Mouse (Mus musculus): ENCODE measurements around the gene Gm17606.

The Gm17606 gene

DNA sequence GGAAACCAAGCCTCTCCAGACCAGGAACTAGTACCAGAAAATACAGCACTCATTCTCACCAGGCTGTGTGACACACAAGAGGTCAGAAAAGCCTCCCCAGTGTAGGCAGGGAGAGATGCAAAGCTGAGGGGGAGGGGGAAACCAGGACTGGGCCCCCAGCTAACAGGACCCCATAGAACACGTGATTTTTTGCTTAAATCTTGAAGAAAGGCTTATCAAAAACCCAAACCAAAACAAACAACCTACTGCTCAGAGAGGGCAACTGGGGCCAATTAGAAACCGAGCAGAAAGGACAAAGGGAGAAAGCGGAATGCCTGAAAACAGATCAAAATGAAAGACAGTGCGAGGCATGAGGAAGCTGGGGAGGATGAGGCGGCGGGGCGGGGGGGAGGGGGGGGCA is 12.0 kb downstream of the Gm17606 start:
- ATAC-seq (ENCODE audit: insufficient number of reproducible peaks, low FRiP score, low TSS enrichment) = no peak

DNA sequence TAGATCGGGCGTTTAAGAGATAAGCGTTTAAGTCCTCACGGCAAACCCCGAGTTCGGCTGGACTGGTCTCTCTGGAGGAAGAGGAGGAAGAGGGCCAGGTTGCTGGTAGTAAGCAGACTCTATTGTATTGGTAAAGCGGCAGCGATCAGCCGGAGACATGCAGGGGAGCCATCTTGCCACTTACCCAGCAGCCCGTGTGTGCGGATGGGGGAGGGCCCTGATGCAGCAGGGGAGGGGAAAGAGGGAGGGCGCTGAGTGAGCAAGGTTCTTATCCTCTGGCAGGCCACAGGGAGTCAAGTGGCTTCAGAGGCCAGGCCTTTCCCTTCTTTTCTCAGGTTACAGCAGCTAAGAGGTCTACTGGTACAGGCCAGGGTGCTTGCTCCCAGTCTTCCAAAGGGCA is 12.7 kb downstream of the Gm17606 start:
- peak; percentile 88 for ATAC-seq (ENCODE audit: insufficient number of reproducible peaks, low FRiP score, low TSS enrichment)

DNA sequence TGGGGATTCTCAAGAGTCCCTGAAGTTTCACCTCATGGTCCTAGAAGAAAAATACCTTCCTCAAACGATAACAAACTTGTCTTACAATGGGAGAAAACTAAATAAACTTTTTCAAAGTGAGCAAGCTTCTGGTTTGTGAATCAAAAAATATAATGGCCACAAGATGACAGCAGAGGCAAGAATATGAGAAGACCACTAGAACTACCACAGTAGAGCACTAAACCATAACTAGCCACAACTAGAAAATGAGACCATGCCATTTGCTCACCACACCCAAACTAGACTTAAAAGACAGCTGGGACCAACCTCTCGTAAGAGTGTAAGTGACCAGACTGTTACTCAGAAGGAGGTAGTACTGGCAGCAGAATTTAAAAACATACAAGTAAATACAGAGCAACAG is 19.3 kb downstream of the Gm17606 start:
- ATAC-seq (ENCODE audit: insufficient number of reproducible peaks, low FRiP score, low TSS enrichment) = no peak

DNA sequence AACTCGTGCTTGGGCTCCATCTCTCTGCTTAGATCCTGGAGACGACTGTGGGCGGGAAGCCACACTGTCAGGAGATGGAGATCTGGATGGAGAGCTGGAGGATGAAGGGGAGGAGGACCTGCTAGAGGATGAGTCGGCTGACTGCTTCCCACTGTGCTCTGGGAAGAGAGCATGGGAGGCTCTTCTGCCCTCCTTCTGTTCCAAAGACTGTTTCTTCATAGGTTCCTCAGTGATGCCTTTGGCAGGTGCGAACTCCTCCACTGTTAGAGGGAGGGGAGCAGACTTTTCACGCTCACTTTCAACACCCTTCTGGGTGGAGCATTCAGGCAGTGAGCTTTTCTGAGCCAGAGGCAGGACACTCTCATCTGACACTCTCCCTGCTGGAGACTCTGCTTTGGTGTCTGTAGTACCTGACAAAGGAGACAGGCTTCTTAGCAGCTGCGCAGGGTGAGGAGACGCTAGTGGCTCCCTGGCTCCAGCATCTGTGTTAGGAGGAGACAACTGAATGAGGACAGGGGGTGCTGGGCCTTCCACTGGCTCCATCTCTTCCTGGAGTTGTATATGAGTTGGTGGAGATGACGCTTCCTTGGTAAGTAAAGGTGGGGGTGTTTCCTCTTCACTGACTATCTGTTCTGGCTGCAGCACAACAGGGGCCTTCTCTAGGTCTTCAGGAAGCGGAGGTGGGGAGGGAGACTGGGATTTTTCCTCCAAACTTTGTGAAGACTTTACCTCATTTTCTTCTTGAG is 23.9 kb downstream of the Gm17606 start:
- ATAC-seq (ENCODE audit: insufficient number of reproducible peaks, low FRiP score, low TSS enrichment) = no peak

DNA sequence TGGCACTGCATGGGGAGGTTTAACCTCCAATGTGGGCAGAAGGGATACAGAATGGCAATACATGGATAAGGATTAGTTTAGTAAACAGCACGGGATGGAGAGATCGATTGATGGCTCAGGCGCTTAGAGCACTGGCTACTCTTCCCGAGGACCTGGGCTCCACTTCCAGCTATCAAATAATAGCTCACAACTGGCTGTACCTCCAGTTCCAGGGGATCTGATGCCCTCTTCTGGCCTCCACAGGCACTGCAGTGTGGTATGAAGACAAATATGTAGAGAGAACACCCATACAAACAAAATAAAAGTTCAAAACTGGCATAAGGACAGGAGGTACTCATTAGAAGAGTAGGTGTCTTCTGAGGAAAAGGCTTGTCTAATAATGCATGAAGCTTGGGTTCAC is 28.6 kb downstream of the Gm17606 start:
- no peak; the same call in 1 of the 2 replicates for ATAC-seq (ENCODE audit: insufficient number of reproducible peaks, low FRiP score, low TSS enrichment)

DNA sequence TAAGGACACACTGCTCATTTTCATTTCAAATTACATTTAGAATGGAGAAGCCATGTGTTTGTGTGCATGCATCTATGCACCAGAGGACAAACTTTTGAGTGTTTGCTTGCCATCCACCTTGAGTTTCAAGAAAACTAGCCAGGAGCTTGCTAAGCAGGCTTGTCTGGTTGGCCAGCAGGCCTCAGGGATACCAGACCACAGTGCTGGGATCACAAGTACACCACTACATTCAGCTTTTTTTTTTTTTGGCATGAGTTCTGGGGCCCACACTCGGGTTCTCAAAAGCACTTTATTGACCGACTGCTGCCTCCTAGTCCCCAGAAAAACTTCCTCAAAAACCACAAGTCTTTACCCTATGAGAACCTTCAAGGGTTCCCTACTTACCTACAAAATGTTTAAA is 33.6 kb downstream of the Gm17606 start:
- ATAC-seq (ENCODE audit: insufficient number of reproducible peaks, low FRiP score, low TSS enrichment) = no peak

DNA sequence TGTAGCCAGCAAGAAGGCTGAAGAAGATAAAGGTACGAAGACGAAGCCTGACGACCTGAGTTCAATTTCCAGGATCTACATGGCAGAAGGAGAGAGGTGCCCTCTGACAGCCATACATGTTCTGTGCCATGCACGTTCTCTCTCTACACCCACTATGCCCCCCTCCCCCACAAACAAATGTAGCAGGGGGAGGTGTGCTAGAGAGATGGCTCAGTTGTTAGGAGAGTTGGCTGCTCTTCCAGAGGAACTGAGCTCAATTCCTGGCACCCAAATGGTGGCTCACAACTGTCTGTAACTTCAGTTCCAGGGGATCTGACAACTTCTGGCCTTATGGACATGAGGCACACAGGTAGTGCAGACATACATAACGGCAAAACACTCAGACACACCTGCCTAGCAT is 35.5 kb downstream of the Gm17606 start:
- ATAC-seq (ENCODE audit: insufficient number of reproducible peaks, low FRiP score, low TSS enrichment) = no peak

DNA sequence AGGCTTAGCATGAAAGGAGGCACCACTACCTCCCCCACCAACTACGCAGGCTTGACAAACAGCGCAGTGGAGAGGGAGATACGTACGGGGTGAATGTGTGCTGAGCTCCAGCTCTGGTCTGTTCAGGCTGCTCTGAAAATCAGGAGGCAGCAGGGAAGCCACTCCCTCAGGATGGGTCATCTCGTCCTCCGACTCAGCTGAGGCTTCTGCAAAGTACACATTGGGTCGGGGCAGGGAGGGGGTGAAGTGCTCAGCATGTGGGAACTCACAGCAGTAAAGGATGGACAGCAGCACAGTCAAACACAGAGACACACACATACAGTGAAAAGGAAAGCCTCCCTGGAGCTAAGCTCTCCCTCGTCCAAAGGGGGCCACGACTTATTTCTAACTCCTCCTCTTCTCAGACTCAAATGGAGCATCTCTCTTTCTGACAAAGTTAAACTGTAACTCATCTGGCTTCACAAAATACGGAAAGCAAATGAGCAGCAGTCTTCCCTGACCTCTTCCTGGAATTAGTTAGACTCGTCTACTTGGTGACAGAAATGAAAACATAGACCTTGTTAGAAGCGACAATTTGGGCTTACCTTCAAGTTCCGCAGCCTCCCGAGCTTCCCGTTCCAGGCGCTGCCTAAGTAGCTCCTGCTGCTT is 38.0 kb downstream of the Gm17606 start:
- no peak for ATAC-seq (ENCODE audit: insufficient number of reproducible peaks, low FRiP score, low TSS enrichment)

DNA sequence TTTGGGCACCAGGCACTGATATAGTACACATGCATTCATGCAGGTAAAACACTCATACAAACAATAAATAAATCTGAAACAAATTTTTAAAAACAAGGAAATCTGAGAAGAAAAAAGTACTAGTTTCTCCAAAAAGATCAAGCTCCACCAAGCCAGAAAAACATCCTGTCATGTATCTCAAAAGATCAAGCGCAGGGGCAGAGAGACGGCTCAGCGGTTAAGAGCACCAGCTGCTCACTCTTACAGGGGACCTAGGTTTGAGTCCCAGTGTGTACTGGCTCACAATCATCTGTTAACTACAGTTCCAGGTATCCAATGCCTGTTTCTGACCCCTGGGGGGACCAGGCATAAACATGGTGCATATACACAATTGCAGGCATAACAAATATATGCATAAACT is 41.6 kb downstream of the Gm17606 start:
- no peak for ATAC-seq (ENCODE audit: insufficient number of reproducible peaks, low FRiP score, low TSS enrichment)

DNA sequence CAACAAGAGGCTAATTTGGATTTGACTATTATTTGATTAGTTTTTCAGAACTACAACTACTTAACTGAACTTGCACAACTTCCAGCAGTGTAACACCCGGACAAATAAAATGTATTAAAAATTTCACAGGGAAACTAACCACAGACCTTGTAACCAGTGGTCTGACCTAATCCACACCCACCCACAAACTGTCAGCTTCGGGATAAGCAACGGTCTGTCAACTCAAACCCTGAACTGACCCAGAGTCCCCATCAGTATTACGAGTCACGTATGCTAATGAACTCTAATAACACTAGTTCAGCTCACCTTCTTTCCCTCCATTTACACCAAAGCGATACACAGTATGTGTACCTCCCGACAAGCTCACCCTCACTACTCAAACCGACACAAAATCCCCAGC is 44.7 kb downstream of the Gm17606 start:
- ATAC-seq (ENCODE audit: insufficient number of reproducible peaks, low FRiP score, low TSS enrichment) = no peak

DNA sequence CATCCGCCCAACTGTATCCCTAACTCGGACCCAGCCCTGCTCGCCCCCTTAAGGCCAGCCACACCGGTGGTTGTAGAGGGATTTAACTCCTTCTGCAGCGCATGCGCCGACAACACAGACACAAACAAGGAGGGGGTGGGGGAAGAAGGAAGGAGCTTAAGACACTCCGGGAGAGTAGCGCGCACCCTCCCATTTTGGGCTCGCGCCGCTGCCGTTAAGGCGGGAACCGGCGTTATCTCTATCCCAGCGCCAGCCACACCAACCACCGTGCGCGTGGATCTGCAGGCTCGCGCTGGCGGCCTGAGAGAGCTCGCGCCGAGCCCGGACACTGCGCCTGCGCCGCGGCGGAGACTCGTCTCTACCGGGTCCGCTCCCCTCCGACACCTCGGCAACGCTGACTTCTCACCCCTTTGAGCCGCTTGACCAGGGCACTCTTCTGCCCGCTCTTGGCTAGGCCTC is 45.3 kb downstream of the Gm17606 start, which contains the start of gene 1700123O20Rik:
Gene 1700123O20Rik, plus strand, starts transcription at position 154 of the 459 bp plus-strand sequence.
- peak; percentile 74 for ATAC-seq (ENCODE audit: insufficient number of reproducible peaks, low FRiP score, low TSS enrichment)

DNA sequence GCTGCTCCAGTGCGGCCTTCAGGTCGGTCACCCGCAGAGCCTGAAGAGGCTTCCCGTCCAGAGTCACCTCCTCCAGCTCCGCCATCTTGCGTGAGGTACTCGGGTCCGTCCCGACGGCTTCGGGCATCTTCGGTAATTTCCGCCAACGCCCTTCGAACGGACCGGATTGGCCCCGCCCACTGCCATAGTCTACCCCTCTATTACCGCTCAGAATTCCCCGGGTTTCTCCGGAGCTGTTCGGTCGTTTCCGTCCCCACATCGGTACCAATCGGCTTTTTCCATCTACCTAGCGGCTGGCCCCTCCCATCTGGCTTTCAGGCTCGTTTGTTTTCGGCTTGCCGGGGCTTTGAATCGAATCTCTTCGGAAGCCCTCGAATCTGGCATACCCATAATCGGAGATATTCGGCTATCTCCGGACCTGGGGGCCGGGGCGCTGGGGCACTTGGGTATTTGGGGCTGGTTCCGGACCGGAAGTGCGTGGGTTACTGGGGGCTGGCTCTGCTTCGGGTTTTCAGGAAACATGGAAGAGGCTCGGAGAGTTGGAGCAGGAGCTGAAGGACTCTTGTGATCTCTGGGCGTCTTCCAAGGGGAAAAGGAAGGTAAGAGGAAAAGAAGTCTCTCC is 45.9 kb downstream of the Gm17606 start, which contains the start of gene Acin1:
Gene Acin1, minus strand, starts transcription at position 410 of the 622 bp plus-strand sequence.
- ATAC-seq (ENCODE audit: insufficient number of reproducible peaks, low FRiP score, low TSS enrichment) = peak; percentile 90

DNA sequence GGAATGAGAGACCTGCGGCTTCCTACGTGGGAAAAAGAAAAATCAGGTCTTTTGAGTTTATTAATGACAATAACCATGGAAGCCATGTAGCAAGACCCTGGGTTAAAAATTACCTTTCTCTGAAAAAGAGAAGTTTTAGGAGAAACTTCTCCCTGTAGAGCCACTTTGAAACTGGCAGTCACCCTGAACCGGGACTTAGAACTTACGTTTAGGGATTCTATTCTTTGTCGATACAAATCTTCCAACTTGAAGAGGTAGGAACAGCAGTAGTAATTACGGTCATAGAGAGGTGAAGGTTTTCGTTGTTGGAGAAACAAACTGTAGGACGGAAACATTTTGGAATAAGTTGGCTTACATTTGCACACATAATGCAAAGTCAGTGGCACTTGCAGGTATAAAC is 46.5 kb downstream of the Gm17606 start:
- ATAC-seq (ENCODE audit: insufficient number of reproducible peaks, low FRiP score, low TSS enrichment) = no peak

DNA sequence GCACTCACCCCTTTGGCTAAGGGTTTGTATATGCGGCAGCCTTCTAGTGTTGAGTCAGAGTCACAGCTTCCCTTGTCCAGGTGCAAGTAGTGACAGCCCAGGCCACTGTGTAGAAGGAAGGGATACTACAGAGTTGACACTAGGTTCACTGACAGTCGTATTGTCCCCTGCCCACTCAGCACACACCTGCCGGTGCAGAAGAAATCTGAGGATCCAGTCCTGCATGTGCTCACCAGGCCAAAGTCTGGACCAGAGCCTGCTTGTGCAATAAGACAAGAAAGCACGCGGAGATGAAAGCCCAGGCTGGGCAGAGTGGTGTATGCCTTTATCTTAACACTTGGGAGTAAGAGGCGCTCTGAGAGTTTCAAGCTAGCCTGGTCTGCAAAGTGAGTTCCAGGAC is 54.3 kb downstream of the Gm17606 start:
- ATAC-seq (ENCODE audit: insufficient number of reproducible peaks, low FRiP score, low TSS enrichment) = no peak

DNA sequence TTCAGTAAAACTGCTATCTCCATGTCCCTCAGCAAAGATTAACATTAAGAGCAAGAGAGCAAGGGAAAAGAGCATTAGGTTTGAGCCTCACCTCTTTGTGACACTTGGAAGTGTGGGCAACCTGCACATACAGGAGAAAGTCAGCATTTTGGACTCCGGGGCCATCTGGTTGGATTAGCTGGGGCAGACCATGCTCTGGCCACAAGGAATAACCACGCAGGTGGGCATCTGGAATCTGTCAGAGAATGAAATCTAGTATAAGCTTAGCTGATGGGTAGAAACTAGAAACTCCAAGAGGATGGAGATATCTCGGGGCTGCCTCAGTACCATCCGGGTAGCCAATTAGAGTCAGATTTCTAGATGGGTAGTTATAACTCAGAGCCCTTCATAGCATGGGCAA is 56.0 kb downstream of the Gm17606 start:
- ATAC-seq (ENCODE audit: insufficient number of reproducible peaks, low FRiP score, low TSS enrichment) = no peak

All from cerebellum, adult (tissue).